Mouse (Mus musculus): ENCODE results near the gene Hsd11b1.

DNA sequence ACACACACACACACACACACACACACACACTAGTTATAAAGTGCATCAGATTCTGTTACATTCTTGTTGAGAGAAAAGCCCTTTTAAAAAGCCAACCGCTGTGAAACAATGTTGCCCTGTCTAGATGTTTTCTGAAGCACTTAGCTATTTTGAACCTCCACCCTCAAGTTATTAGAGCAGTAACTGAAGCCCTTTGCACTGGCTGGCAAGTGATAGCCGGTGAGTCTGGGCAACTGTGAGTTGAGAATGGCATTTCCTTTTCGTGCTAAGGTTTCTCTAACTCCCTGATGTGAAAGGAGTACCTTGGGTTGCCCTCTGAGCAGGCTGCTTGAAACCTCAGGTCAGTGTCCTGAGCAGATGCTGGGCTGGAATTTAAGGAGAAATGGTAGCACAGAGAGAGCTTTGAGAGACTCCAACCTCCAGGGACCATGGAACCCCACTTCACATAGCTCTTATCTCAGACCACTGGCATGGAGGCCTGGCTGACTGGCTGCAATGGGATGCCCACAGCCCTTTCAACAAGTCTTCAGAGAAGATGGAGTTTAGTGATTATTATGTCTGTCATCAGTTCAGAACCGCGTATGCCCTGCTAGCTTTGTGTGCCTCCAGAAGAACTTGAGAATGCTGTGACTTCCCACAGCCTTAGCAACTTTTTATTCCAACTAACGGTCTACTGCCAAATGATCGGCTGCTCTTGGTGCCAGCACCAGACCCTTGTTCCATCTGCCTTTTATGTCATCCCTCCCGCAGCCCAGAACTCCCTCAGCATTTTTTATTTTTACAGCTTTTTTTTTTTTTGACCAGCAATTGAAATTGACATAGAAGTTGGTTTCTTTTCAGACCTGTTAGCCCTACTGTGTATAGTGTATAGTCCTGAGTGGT lies 608 bp downstream of the Hsd11b1 start:
- TF ChIP-seq POLR2A (IDR thresholded peaks at IDR 0.05; ENCODE audit: extremely low read depth, insufficient read depth, low read length) (no peak), CTCF (IDR thresholded peaks at IDR 0.05; ENCODE audit: low read depth, low read length) (no peak)

All from liver, adult 2 months (tissue).